Mouse (Mus musculus) NIH3T3 (cell line): Measurements from ENCODE around the gene Zc3h18.

Experiments
- DNase-seq: peaks from one replicate; pipeline ENCODE4 v3.0.0-alpha.2; 2012; ENCODE audit warnings: low read depth

Gene Zc3h18

GRCm38 (mm10) chr8:122393717-122394116, 17.3 kb downstream of the Zc3h18 start:
- no peak for DNase-seq

- DNase-seq, result no peak
These were observed 18.9 kb downstream of the Zc3h18 start for GRCm38 (mm10) chr8:122395291-122395690.

GRCm38 (mm10) chr8:122398186-122398585, 21.8 kb downstream of the Zc3h18 start:
- no peak for DNase-seq

- DNase-seq, result no peak
These were observed 28.9 kb downstream of the Zc3h18 start for GRCm38 (mm10) chr8:122405146-122405805.

GRCm38 (mm10) chr8:122407678-122408077, 31.3 kb downstream of the Zc3h18 start:
- no peak for DNase-seq

- no peak for DNase-seq
These were observed 37.9 kb downstream of the Zc3h18 start for GRCm38 (mm10) chr8:122414311-122414710.

GRCm38 (mm10) chr8:122415554-122415953, 39.1 kb downstream of the Zc3h18 start:
- no peak for DNase-seq

- peak; percentile 25 for DNase-seq
These were observed 43.6 kb downstream of the Zc3h18 start for GRCm38 (mm10) chr8:122419881-122420555.

GRCm38 (mm10) chr8:122421376-122422070, 45.1 kb downstream of the Zc3h18 start, which contains the start of gene Il17c:
Il17c (plus strand) TSS chr8:122422020.
- no peak for DNase-seq

- DNase-seq, result no peak
These were observed 46.8 kb downstream of the Zc3h18 start for GRCm38 (mm10) chr8:122423217-122423616.

- DNase-seq, result peak; percentile 61
These were observed 47.2 kb downstream of the Zc3h18 start for GRCm38 (mm10) chr8:122423659-122424058.

GRCm38 (mm10) chr8:122426145-122426544, 49.7 kb downstream of the Zc3h18 start:
- DNase-seq, result no peak

- no peak for DNase-seq
These were observed 51.2 kb downstream of the Zc3h18 start for GRCm38 (mm10) chr8:122427607-122428006.

GRCm38 (mm10) chr8:122428163-122428562, 51.8 kb downstream of the Zc3h18 start:
- DNase-seq, result no peak

GRCm38 (mm10) chr8:122430058-122430636, 53.7 kb downstream of the Zc3h18 start:
- DNase-seq, result no peak

- no peak for DNase-seq
These were observed 54.2 kb downstream of the Zc3h18 start for GRCm38 (mm10) chr8:122430646-122431045.

- peak; percentile 36 for DNase-seq
These were observed 55.5 kb downstream of the Zc3h18 start for GRCm38 (mm10) chr8:122431694-122432442.

GRCm38 (mm10) chr8:122432443-122433268, 56.2 kb downstream of the Zc3h18 start, which contains the start of gene Cyba:
Cyba (minus strand) TSS chr8:122432930.
- DNase-seq, result peak; percentile 66

GRCm38 (mm10) chr8:122433269-122433905, 57.0 kb downstream of the Zc3h18 start:
- peak; percentile 37 for DNase-seq

GRCm38 (mm10) chr8:122435375-122435774, 59.0 kb downstream of the Zc3h18 start:
- peak; percentile 40 for DNase-seq
